Mouse (Mus musculus): ENCODE data around the gene Marcksl1.

Marcksl1 gene

GRCm38 (mm10) chr4:129513086-129513767 lies at the start of gene Marcksl1:
TSS of gene Marcksl1 (plus strand) at chr4:129513581.
- peak; percentile 95 for DNase-seq

GRCm38 (mm10) chr4:129464286-129464815 lies 49.0 kb upstream of the Marcksl1 start:
- DNase-seq: no peak

- DNase-seq: no peak
These were observed 37.3 kb upstream of the Marcksl1 start for GRCm38 (mm10) chr4:129476047-129476446.

GRCm38 (mm10) chr4:129479863-129480262 lies 33.5 kb upstream of the Marcksl1 start:
- DNase-seq: no peak

GRCm38 (mm10) chr4:129481090-129481489 lies 32.3 kb upstream of the Marcksl1 start:
- DNase-seq: no peak

GRCm38 (mm10) chr4:129490972-129491880 lies 22.2 kb upstream of the Marcksl1 start, which contains the start of the genes Tssk3 and Fam229a:
TSS of gene Tssk3 (minus strand) at chr4:129491022.
TSS of gene Fam229a (plus strand) at chr4:129491190.
- DNase-seq: peak; percentile 23 to 49

GRCm38 (mm10) chr4:129494681-129495080 lies 18.7 kb upstream of the Marcksl1 start:
- no peak for DNase-seq

- no peak for DNase-seq
These were observed 17.5 kb upstream of the Marcksl1 start for GRCm38 (mm10) chr4:129495672-129496562.

- DNase-seq: peak; percentile 16 to 33
These were observed 16.8 kb upstream of the Marcksl1 start for GRCm38 (mm10) chr4:129496631-129497030.

GRCm38 (mm10) chr4:129498941-129499340 lies 14.4 kb upstream of the Marcksl1 start:
- no peak for DNase-seq

- no peak for DNase-seq
These were observed 13.4 kb upstream of the Marcksl1 start for GRCm38 (mm10) chr4:129500017-129500416.

- peak; percentile 82 to 85 for DNase-seq
These were observed 12.5 kb upstream of the Marcksl1 start for GRCm38 (mm10) chr4:129500607-129501566.

GRCm38 (mm10) chr4:129502327-129502888 lies 11.0 kb upstream of the Marcksl1 start:
- DNase-seq: no peak

GRCm38 (mm10) chr4:129502901-129503444 lies 10.4 kb upstream of the Marcksl1 start:
- DNase-seq: no peak

- no peak for DNase-seq
These were observed 7.9 kb upstream of the Marcksl1 start for GRCm38 (mm10) chr4:129505511-129505910.

- DNase-seq: no peak
These were observed 5.7 kb upstream of the Marcksl1 start for GRCm38 (mm10) chr4:129507434-129508236.

GRCm38 (mm10) chr4:129508237-129508515 lies 5.2 kb upstream of the Marcksl1 start:
- DNase-seq: no peak

- no peak for DNase-seq
These were observed 4.4 kb upstream of the Marcksl1 start for GRCm38 (mm10) chr4:129508834-129509600.

GRCm38 (mm10) chr4:129509650-129510049 lies 3.7 kb upstream of the Marcksl1 start:
- no peak for DNase-seq

Measured in thymus, postnatal 36 days (tissue).